Mouse (Mus musculus) kidney, embryonic 16.5 days (tissue): Measurements from ENCODE around the gene Ldlr. TPM values are rescaled to one million over a fixed set of nuclear protein-coding genes. Genes with fewer than 3 reads are reported as not detected.
"Not testable (repeated sequence)": the region's sequence is repeated elsewhere in the genome, so short reads cannot be mapped to it uniquely, and the experiment has no call there.

Experiments
- ATAC-seq: fragments of 200-750 bp; cut with Nextera tagmentation; 2 replicates; pipeline ENCODE4 v1.8.0; 2017; ENCODE audit warnings: moderate TSS enrichment; ENCODE audit not compliant: low FRiP score, low TSS enrichment
- H3K27ac ChIP-seq: fragments of 300-500 bp; sonication (generic); 2 replicates; pipeline ENCODE4 v1.5.1; 2014; ENCODE audit warnings: low read length
- H3K27me3 ChIP-seq: fragments of 300-500 bp; sonication (generic); 2 replicates; pipeline ENCODE4 v1.6.1; 2014; ENCODE audit warnings: low read length, control low read depth, mixed read lengths; ENCODE audit not compliant: insufficient read depth
- H3K36me3 ChIP-seq: fragments of 300-500 bp; sonication (generic); 2 replicates; pipeline ENCODE4 v1.6.1; 2014; ENCODE audit warnings: low read length, control low read depth, mixed read lengths; ENCODE audit not compliant: insufficient read depth
- H3K4me1 ChIP-seq: fragments of 300-500 bp; sonication (generic); 2 replicates; pipeline ENCODE4 v1.6.1; 2014; ENCODE audit warnings: low read length, control low read depth, mixed read lengths; ENCODE audit not compliant: insufficient read depth
- H3K4me2 ChIP-seq: fragments of 300-500 bp; sonication (generic); replicated peaks from 2 replicates; pipeline ENCODE4 v1.6.1; 2014; ENCODE audit warnings: low read depth, low read length
- H3K4me3 ChIP-seq: fragments of 300-500 bp; sonication (generic); 2 replicates; pipeline ENCODE4 v1.5.1; 2014; ENCODE audit warnings: mild to moderate bottlenecking, low read length
- H3K9ac ChIP-seq: fragments of 300-500 bp; sonication (generic); replicated peaks from 2 replicates; pipeline ENCODE4 v1.6.1; 2014; ENCODE audit warnings: low read length
- H3K9me3 ChIP-seq: fragments of 300-500 bp; sonication (generic); 2 replicates; pipeline ENCODE4 v1.6.1; 2016; ENCODE audit warnings: low read length, control low read depth
- WGBS: fragments of 180-500 bp; shearing (Covaris S2); extraction: QIAGEN DNeasy Blood & Tissue Kit; methylation state at CpG from one replicate; pipeline ENCODE4 v1.1.7; 2014; 5-methylcytosine and 5-hydroxymethylcytosine counted together
- polyA plus RNA-seq: library from polyadenylated mRNA; unstranded; fragments of >200 nt; fragmentation: Nextera tagmentation; extraction: Ambion mirVana; gene quantifications from 2 replicates; pipeline ENCODE4 v1.2.1, GENCODE M21; 2015

The Ldlr gene
- polyA plus RNA-seq, 1 experiment from 2014 or later: 30.6 TPM

GRCm38 (mm10) chr9:21762135-21762534, 38.9 kb downstream of the Ldlr start:
- Histone ChIP-seq H3K27ac (no peak overlapping the region), H3K9me3 (no peaks in the 10 kb centered on the region; the same call in 1 of the 2 replicates), H3K4me2 (no peak overlapping the region), H3K9ac (no peak overlapping the region), H3K27me3 (no peaks in the 10 kb centered on the region), H3K36me3 (no peaks in the 10 kb centered on the region), H3K4me1 (peaks cover 12% of the 10 kb centered on the region), H3K4me3 (no peak overlapping the region)
- no peak for ATAC-seq

- H3K4me1 ChIP-seq: peaks cover 10% of the 10 kb centered on the region; the same call in 1 of the 2 replicates
- no peaks in the 10 kb centered on the region; the same call in 1 of the 2 replicates for H3K9me3 ChIP-seq
- ATAC-seq: no peak
- 93% methylated on average over 6 of the region's 6 CpGs for WGBS
- H3K27me3 ChIP-seq: no peaks in the 10 kb centered on the region
- H3K27ac ChIP-seq: no peak overlapping the region
- H3K4me3 ChIP-seq: no peak overlapping the region
- no peak overlapping the region for H3K4me2 ChIP-seq
- H3K9ac ChIP-seq: no peak overlapping the region
- peaks cover 20% of the 10 kb centered on the region; the same call in 1 of the 2 replicates for H3K36me3 ChIP-seq
These were observed 41.1 kb downstream of the Ldlr start for GRCm38 (mm10) chr9:21764084-21764999.

- Histone ChIP-seq H3K9me3 (no peaks in the 10 kb centered on the region; the same call in 1 of the 2 replicates), H3K9ac (no peak overlapping the region), H3K4me2 (no peak overlapping the region), H3K4me1 (peaks cover 6% of the 10 kb centered on the region; the same call in 1 of the 2 replicates), H3K27me3 (no peaks in the 10 kb centered on the region), H3K36me3 (peaks cover 49% of the 10 kb centered on the region), H3K4me3 (no peak overlapping the region), H3K27ac (peak overlapping the region; percentile 78)
- WGBS: 54% methylated on average over 11 of the region's 11 CpGs
- ATAC-seq: peak; percentile 43; the same call in 1 of the 2 replicates
These were observed 44.6 kb downstream of the Ldlr start for GRCm38 (mm10) chr9:21767896-21768295.

GRCm38 (mm10) chr9:21768511-21769411, 45.5 kb downstream of the Ldlr start:
- no peak overlapping the region for H3K4me3 ChIP-seq
- no peaks in the 10 kb centered on the region for H3K27me3 ChIP-seq
- H3K36me3 ChIP-seq: peaks cover 55% of the 10 kb centered on the region
- peak; percentile 20; the same call in 1 of the 2 replicates for ATAC-seq
- WGBS: 58% methylated on average over 13 of the region's 13 CpGs
- H3K4me2 ChIP-seq: no peak overlapping the region
- H3K27ac ChIP-seq: peak overlapping the region; percentile 78
- H3K9ac ChIP-seq: no peak overlapping the region
- H3K4me1 ChIP-seq: peaks cover 6% of the 10 kb centered on the region; the same call in 1 of the 2 replicates
- no peaks in the 10 kb centered on the region; the same call in 1 of the 2 replicates for H3K9me3 ChIP-seq

- peak; percentile 44; the same call in 1 of the 2 replicates for ATAC-seq
These were observed 46.4 kb downstream of the Ldlr start for GRCm38 (mm10) chr9:21769558-21770183.

GRCm38 (mm10) chr9:21773396-21773795, 50.1 kb downstream of the Ldlr start:
- not testable (repeated sequence) for H3K27ac ChIP-seq, H3K9me3 ChIP-seq, ATAC-seq, H3K4me3 ChIP-seq, H3K4me1 ChIP-seq, H3K9ac ChIP-seq, H3K27me3 ChIP-seq, H3K4me2 ChIP-seq
- 85% methylated on average over 5 of the region's 5 CpGs for WGBS
- H3K36me3 ChIP-seq: peaks cover 80% of the 10 kb centered on the region

More at GRCm38 (mm10) chr9:21769558-21770183, 46.4 kb downstream of the Ldlr start:
- Histone ChIP-seq H3K4me1 (peaks cover 6% of the 10 kb centered on the region; the same call in 1 of the 2 replicates), H3K9ac (no peak overlapping the region), H3K27ac (peak overlapping the region; percentile 78; the same call in 1 of the 2 replicates), H3K4me2 (no peak overlapping the region), H3K4me3 (no peak overlapping the region), H3K9me3 (no peaks in the 10 kb centered on the region), H3K27me3 (no peaks in the 10 kb centered on the region), H3K36me3 (peaks cover 64% of the 10 kb centered on the region)
- WGBS: 69% methylated on average over 26 of the region's 26 CpGs

GRCm38 (mm10) chr9:21774353-21774752, 51.1 kb downstream of the Ldlr start:
- ATAC-seq: no peak
- Histone ChIP-seq H3K4me1 (no peaks in the 10 kb centered on the region), H3K4me3 (no peak overlapping the region), H3K27me3 (no peaks in the 10 kb centered on the region), H3K9ac (no peak overlapping the region), H3K9me3 (0 out of 2 replicates have a peak, but pooled peaks cover 2% of the 10 kb centered on the region), H3K27ac (no peak overlapping the region), H3K4me2 (no peak overlapping the region), H3K36me3 (peaks cover 81% of the 10 kb centered on the region)
- WGBS: 90% methylated on average over 16 of the region's 16 CpGs

GRCm38 (mm10) chr9:21777726-21778125, 54.4 kb downstream of the Ldlr start:
- Histone ChIP-seq H3K36me3 (peaks cover 77% of the 10 kb centered on the region), H3K4me1 (0 out of 2 replicates have a peak, but pooled peaks cover 6% of the 10 kb centered on the region), H3K9ac (no peak overlapping the region), H3K4me2 (no peak overlapping the region), H3K27ac (no peak overlapping the region), H3K27me3 (no peaks in the 10 kb centered on the region), H3K4me3 (no peak overlapping the region), H3K9me3 (0 out of 2 replicates have a peak, but pooled peaks cover 2% of the 10 kb centered on the region)
- no peak for ATAC-seq
- 92% methylated on average over 3 of the region's 3 CpGs for WGBS
